Mouse (Mus musculus) gastrocnemius, adult 18-20 months (tissue): Measurements from ENCODE around the gene Efnb1. TPM values are rescaled to one million over a fixed set of nuclear protein-coding genes. Genes with fewer than 3 reads are reported as not detected.
"Not testable (repeated sequence)": the region's sequence is repeated elsewhere in the genome, so short reads cannot be mapped to it uniquely, and the experiment has no call there.

Experiments used
- DNase-seq: peaks from one replicate; pipeline ENCODE4 v3.0.0; 2021; ENCODE audit warnings: low spot score
- long read RNA-seq, 2 experiments: library from polyadenylated mRNA; stranded (forward); transcript quantifications; one replicate each; pipeline ENCODE4 v2.0.0; 2021
- total RNA-seq, 2 experiments: library from RNA; stranded (reverse); gene quantifications; 2 replicates each; pipeline ENCODE4 v1.2.3; 2021

Gene Efnb1
- 1 to 10 TPM; 5.4 to 6.6 TPM for total RNA-seq
- long read RNA-seq, experiment 1, transcript Efnb1-201 (5 exons, 3,258 nt) = major isoform, 5 of 5 reads
- long read RNA-seq, experiment 1, partial matches to known transcripts = 0 of 5 reads
- long read RNA-seq, experiment 1, other reads (novel, unspliced or antisense) = 0 of 5 reads
- long read RNA-seq, experiment 2, transcript Efnb1-201 (5 exons, 3,258 nt) = major isoform, 5 of 9 reads
- long read RNA-seq, experiment 2, partial matches to known transcripts = 0 of 9 reads
- long read RNA-seq, experiment 2, other reads (novel, unspliced or antisense) = 4 of 9 reads

DNA sequence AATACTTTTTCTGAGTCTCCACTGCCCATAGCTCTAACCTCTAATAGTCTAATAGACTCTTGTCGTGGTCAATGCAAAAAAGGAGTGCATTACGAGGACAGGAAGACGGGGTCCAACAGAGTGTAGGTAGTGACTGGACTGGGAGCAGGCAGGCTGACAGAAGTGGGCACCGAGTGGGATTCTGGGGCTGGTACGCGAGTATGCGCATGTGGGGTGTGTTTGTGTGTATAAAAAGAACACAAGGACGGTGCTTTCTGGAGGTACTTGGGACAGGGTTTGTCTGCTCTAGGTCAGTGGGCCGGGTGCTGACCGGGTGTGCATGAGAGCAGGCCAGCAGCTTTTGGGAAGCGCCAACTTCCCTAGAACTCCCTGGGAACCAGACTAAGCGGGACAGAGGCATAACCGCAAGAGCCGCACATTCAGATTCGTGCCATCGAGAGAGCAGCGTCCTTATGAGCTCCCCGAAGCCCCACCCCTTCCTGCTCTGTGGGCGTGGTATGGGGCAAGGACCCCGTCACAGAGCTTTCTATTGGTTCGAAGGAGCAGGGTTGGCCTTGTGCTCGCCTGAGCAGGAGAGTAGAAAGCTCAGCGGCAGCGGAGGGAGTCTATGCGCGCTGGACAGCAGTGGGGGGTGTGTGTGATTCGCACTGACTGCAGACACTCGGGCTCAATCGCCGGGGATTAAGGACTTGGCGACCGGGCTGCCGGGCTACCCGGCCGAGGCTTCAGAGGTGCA lies at the start of gene Efnb1:
Gene Efnb1, plus strand, starts transcription at position 608 of the 736 bp plus-strand sequence.
- DNase-seq = peak; percentile 89

DNA sequence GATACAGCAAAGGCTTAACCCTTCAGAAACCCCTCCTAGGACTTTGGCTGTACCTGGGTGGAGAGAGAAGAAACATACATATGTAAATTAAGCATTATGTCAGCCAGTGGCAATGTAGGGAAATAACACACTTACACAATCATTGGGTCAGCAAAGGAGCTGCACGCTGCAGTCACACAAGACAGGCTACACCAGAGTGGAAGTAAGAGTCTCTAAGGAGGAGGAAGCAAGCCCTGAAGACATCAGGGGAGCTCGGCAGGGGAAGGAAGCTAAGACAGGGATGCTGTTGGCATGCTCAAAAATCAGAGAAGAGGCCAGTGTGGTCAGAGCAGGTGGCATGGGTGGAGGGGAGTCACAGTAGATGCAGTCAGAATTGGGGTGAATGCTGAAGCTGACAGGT lies 43.2 kb upstream of the Efnb1 start:
- DNase-seq = no peak

DNA sequence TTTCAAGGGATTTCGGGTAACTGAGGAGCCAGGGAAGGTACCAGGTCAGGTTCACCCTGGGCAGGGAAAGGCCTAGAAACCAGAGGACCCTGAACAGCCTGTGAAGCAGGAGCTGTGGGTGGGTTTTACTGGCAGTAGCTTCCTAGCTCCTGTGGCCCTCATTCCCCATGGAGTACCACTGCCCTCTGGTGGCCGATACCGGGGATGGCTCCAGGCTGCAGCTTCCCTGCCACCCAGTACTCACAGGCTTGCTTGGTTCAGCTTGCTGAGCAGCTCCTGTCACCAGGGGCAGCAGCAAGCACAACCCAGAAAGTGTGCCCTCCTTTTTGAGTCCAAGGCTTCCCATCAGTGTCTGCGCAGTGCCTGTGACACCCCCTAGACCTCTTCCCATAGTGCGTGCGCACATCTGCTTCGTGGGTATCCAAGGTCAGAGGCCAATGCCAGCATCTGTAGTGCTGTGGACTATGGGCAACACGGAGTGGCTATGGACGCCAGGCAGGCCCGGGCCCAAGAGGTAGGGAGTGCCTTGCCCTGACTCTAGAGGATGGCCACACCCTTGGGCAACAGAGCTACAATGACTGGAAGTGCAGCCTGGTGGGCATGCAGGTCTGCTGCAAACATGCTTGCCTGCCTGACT lies 24.7 kb upstream of the Efnb1 start:
- not testable (repeated sequence) for DNase-seq

DNA sequence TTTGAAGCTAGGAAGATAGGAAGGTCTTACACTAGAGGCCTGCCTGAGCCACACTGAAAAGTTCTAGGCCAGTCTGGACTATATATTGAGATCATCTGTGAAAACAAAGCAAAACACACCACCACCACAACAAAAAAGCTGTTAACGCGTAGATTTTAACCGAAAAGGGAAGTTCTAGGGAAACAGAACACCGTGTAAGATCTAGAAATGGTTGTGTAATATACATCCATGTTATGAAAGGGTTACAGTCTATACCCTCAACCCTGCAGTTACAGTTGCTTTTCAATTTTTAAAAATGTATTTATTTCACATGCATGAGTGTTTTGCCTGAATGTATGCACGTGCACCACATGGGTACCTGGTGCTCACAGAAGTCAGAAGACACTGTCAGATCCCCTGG lies 16.4 kb upstream of the Efnb1 start:
- DNase-seq = no peak

DNA sequence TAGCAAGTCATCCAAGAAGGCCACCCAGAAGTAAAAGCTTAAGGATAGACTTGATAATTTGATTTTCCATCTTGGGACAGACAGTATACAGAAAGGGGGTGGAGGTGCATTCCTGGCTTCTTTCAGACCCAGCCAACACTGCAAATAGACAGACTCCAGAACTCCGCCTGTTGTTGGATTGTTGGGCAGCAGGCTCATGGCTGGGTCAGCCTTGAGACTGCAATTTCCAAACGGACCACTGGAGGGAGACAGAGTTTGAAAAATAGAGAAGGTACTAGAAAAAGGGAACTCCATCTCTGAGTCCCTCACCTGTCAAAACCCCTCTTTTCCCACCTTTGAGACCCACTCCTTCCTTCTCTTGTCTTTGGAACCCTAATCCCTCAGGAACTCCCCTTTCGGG lies 5.9 kb upstream of the Efnb1 start:
- DNase-seq = peak; percentile 60

DNA sequence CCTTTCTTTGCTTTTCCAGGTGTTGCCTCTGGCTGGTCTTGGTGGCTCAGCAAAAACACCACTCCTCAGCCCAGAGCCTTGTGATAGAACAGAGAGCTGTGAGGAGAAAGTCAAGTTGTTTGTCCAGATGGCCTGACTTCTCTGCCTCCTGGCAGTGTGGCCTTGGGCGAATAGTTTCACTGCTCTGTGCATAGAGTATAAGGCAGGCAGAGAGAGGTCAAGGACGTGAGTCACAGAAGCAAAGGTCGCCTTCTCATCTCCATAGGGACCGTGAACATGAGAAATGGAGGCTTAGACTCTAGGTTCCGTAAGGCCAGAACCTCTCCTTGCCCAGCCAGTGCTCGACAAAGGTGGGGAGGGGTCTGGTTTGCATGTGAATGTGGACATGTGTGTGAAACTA lies 3.4 kb upstream of the Efnb1 start:
- DNase-seq = no peak

DNA sequence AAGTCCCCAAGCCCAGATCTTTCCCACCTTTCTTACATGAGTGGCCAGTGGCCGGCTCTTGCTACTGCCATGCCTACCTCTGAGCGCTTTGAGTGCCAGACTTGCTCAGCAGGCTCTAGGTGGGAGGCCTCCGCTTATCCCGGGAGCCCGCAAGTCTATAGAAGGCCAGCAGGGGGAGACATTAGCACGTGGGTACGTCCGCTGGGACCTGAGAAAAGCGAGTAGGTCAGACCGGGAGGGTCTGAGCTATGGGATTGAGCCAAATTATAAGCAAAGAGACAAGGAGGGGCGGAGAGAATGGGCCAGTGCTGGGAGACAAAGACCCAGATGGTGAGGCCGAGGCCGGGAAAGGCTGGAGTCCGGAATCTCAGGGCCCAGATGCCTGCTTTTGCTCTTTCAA lies 1.0 kb upstream of the Efnb1 start:
- DNase-seq = peak; percentile 83

DNA sequence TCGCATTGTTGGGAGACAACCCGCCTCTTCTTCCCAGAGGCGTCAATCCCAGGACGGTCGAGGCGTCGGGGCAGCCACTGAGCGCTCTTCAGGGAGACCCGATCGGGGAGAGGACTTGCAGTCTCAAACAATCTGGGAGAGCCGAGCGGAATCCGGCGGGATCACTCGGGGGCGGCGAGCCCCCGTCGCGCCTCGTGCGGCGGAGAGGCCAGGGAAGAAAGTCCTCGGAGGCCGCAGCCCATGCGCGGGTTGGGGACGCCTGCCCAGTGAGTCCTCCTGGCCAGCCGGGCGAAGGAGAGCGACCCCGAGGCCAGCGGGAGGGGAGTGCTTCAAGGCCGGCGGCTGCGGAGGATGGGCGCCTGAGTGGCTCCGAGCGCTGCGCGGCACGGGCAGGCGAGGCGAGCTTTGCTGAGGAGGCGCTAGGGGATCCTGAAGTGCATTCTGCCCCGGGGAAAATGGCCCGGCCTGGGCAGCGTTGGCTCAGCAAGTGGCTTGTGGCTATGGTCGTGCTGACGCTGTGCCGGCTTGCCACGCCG lies 569 bp downstream of the Efnb1 start:
- DNase-seq = peak; percentile 8

DNA sequence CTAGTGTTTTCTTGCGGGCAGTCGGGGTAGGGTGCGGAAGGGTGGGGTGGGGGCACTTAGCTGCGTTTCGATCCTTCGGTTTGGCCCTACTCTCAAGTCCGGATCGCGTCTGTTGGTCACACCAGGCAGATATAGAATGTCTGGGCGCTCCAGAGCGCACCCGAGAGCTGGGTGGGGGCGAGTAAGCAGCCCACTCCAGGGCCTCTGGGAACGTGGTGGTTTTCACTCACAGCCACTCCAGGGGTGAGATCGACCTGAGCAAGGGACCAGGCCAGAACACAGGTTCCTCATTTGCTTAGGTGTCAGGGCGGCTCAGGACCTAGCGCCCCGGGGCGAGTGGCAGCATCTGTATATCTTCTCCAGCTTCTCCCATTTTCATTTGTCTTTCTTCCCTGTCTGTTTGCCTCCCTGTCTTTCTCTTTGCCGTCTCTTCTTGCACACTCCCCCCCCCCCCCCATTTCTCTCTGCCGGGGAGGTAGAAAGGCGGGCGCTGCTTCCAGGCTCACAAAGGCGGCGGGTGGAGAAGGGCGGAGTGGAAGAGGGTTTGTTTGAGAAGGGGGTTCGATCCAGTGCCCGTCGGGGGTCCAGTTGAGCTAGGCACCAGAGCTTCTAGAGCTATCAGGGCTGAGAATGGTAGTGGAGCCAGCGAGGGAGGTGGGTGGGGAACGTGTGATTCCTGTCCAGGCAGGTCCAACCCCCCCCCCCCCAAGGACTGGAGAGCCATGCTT lies 1.4 kb downstream of the Efnb1 start:
- no peak for DNase-seq

DNA sequence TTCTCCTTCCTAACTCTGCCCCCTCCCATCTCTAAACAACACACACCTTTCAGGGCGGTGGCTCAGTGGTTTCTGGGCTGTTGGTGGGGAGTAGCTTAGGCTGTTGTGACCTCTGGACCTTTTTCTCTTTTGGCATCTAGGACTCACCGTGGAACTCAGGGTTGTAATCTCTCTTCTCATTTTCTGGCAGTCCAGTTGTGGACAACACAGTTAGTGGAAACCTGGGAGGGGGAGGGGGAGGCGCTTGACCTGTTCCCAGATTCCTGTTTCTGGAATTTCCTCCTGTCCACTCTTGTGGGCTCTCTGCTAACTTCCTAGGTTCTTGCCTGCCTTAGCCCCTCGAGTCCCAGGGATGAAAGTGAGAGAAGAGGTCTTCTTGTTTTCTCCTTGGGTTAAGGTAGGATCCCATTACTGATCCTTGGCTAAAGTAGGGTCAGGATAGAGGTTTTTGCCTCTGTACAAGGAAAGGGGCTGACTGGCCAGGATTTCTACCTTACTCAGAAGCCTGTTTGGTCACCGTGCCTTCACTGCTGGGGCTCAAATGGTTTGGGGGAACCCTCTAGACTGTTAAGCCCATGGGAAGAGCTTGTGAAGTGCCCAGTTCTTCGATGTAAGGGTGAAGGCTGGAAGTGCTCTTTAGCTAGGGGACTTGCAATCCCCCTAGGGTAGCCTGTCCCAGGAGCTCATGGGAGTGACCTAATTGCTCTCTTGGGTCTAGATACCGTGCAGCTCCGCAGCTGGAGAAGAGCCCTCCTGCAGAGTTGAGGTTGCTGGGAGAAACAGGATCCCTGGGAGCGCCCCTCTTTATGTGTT lies 2.2 kb downstream of the Efnb1 start:
- DNase-seq = no peak

DNA sequence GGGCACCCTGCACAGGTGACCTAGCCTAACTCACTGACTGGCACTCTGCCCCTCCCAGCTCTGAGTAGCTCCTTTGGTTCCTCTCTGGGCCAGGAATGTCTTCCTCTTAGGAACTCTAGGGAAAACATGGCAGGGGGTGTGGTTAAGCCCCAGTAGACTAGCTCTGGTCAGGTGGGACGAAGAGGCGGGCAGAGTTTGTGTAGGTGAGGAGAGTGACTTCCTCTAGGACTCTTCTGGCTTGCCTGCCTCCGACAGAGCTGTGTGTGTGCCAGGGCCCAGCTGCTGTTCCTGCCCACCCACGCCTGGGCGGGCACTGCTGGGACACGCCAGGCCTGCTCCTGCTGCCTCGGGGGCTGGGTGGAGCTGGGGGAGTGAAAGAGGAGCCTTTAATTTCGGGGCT lies 5.1 kb downstream of the Efnb1 start:
- DNase-seq = no peak

DNA sequence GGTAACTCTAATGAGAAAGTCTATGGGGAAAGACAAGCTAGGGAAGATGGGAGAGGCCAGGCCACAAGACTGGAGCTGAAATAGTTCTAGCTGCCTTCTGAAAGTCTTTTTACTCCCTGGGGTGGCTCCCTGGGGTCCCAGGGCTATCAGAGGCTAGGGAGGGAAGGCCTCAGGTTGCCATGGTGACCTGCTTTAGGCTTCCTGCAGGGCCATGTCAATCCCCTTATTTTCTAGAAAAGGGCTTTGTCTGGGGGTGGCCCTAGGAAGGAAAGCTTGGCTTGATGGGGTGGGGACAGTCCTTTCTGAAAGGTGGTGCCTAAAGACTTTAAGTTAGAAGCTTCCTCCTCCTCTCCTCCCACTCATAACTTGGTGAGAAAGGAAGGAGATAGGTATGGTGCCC lies 6.0 kb downstream of the Efnb1 start:
- DNase-seq = no peak

DNA sequence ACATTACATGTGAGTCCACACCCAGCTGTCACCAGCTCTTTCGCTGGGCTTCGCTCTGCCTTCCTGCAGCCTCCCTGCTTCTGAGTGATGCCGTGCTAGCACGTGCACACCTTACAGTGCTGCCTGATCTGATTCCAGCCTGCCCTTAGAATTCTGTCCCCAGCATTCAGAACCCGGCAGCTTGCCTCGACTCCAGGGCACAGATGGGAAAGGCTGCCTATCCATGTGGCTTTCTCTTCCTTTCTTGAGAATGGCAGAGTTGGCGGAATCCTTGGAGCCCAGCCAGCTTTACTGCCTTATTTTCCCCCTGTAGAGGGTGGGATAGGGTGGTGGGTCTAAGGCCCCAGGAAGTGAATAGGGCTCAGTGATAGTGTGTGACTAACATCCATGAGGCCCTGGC lies 9.6 kb downstream of the Efnb1 start:
- DNase-seq = no peak

DNA sequence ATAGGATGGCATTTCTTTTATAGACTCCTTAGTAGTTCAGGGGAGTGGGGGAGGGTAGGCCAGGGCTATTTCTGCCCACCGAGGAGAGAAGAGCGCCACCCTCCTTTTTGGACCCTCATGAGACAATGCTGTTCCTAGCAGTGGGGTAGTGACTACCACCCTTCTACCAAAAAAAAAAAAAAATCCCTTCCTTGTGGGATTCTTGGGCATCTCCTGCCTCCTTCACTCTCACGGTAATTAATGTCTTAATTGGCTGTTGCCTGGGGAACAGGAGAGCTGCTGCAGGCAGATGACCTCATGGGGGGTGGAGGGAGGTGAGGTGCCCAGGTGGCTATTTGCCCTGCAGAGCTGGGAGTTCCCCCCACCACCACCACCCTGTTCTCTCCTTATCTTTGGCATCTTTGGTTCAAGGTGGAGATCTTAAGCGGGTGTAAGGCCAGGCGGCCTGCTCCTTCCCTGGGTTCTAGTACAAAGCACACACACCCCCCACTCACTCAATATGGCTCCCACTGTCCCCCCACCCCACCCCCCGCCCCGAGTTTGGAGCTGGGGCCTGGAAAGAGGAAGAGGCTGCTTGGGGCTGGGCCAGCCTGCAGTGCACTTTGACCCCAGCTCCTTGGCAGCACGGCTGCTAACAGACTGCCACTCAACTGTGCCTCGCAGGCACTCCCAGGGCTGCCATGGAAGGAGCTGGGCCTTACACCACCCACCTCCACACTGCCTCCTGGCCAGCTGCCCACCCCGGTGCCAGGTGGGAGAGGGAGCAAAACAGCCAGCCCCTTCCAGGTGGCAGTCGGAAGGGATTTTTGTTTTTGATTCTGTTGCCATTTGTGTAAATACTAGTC lies 12.4 kb downstream of the Efnb1 start:
- DNase-seq = no peak

DNA sequence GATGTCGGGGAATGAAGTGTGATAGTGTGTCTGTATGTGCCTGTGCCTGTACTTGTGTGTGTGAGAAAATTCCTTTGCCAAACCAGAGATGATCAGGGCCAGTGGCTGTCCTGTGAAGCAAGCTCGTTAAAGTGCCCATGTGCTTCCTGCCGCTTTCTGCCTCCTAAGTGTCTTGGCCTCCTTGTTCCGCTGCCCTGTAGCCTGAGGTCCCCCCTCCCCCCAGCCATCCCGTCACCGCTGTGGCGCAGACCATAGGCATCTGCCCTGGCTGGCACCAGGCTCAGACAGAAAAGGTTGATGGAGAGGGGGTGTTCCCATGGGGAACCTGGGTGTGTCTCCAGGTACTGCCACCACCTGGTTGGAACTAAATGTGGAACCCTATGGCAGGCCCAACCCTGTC lies 13.1 kb downstream of the Efnb1 start:
- DNase-seq = no peak

DNA sequence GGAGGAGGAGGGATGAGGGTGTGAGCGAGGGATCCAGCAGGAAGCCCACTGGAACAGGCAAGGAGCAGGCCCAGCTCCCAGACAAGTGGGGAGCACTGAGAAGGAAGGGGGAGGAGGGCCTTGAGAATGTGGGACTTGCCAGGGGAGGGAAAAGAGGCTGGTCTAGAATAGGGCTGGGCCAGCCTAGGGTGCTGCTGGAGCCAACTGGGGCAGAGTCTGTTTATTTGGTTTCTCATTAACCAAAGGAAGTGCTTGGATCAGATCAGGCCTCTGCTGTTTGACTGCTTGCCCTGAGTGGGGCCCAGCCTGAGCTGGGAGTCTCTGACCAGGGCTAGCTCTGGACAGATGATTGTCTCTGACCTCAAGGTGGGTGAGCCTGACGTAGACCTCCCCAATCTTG lies 14.0 kb downstream of the Efnb1 start:
- peak; percentile 14 for DNase-seq

DNA sequence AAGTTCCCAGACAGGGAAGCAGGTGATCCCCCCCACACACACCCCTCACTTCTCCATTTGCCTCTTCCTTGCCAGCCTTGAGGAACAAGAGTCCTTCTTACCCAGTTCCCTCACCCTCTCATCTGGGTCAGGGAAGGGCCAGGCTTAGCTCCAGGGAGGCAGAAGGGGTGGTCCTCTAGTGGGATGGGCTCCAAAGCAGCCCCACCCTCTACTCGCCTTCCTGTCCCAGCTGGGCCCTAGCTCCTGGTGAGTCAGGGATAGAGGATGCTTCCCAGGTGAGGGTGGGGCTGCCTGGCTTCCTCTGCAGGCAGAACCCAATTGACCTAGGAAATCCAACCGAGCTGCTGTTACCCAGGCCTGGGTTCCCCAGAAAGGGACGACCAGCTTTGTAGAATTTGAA lies 14.8 kb downstream of the Efnb1 start:
- no peak for DNase-seq

DNA sequence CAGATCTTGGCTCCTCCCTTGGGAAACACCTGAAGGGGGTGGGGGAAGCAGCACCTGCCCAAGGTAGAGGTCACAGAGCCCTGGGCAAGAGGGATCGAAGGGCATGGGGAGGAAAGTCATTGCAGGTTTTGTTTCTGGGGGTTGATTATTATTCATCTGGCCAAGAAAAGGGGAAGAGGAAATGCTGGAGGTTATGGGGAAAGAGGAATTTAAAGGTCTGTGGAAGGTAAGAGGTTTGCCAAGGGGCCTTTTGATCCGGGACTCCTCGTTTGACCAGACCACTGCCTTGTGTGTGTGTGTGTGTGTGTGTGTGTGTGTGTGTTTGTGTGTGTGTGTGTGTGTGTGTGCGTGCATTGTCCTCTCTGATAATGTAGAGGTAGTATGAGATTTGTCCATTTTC lies 15.5 kb downstream of the Efnb1 start:
- no peak for DNase-seq

DNA sequence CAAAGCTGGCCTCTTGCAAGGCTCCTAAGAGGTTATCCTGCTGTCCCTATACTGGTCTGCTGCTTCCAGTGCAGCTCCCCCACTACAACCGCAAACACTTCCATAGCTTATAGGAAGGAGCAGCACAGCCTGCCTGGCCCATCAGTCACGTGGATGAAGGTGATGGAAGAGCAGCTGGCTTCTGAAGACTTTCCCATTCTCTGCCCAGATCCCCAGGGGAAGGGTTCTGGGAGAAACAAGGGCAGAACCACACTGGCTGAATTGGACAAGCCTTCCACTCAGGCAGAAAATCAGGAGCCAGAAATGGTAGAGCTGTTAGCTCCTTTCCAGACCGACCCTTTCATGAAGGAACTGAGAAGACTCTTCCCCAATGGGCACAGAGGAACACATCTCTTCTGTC lies 16.2 kb downstream of the Efnb1 start:
- DNase-seq = no peak
